Mouse (Mus musculus): ENCODE measurements around the gene Hsdl2. TPM values are rescaled to one million over a fixed set of nuclear protein-coding genes. Genes with fewer than 3 reads are reported as not detected.
A peak's percentile ranks its signal among the peaks of the same experiment; 100 is the strongest.

Gene Hsdl2
- total and polyA plus RNA-seq, 2 experiments from 2014 or later, result 23.6 to 48.8 TPM

GRCm38 (mm10) chr4:59594614-59595013 is 13.3 kb downstream of the Hsdl2 start:
- no peak overlapping the region for H3K4me2 ChIP-seq (ENCODE audit: low read depth, low read length)
- WGBS, result 83% methylated on average over 2 of the region's 2 CpGs
- no peak overlapping the region for H3K4me3 ChIP-seq (ENCODE audit: low read length)

DNA sequence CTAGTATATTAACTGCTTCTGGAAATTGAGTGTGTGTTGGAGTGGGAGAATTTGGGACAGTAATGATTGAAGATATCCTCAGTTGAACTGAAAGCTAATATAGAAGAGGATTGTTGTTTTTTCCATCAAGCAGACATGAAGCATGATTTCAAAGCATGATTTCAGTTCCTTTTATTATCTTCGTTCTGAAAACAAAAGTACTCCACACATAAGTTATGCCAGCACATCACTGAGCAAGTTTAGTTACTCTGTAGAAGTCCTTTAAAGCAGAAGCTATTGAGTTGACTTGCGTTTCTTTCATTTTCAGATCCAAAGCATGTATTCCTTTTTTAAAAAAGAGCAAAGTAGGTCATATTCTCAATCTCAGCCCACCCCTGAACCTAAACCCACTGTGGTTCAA is 15.2 kb downstream of the Hsdl2 start:
- no peak for DNase-seq (ENCODE audit: low spot score)
- H3K4me2 ChIP-seq (ENCODE audit: low read depth, low read length), result no peak overlapping the region
- 90% methylated on average over 2 of the region's 2 CpGs for WGBS
- H3K4me1 ChIP-seq (ENCODE audit: insufficient read depth, low read length), result no peaks in the 10 kb centered on the region
- no peaks in the 10 kb centered on the region for H3K9me3 ChIP-seq (ENCODE audit: low read length)
- no peak overlapping the region for H3K4me3 ChIP-seq (ENCODE audit: low read length)
- H3K27me3 ChIP-seq (ENCODE audit: insufficient read depth, low read length), result no peaks in the 10 kb centered on the region
- no peak for TF ChIP-seq CTCF (IDR thresholded peaks at IDR 0.05; ENCODE audit: low read depth)
- ATAC-seq, result no peak
- H3K36me3 ChIP-seq (ENCODE audit: insufficient read depth, low read length), result peaks cover 13% of the 10 kb centered on the region; the same call in 1 of the 2 replicates
- no peak overlapping the region for H3K9ac ChIP-seq (replicated peaks; ENCODE audit: low read length)
- H3K27ac ChIP-seq, result no peak overlapping the region

More at GRCm38 (mm10) chr4:59594614-59595013, 13.3 kb downstream of the Hsdl2 start:
- no peak overlapping the region for H3K27ac ChIP-seq
- no peaks in the 10 kb centered on the region for H3K9me3 ChIP-seq (ENCODE audit: low read length)
- no peak for DNase-seq (ENCODE audit: low spot score)
- H3K27me3 ChIP-seq (ENCODE audit: insufficient read depth, low read length), result no peaks in the 10 kb centered on the region
- no peak for TF ChIP-seq CTCF (IDR thresholded peaks at IDR 0.05; ENCODE audit: low read depth)
- H3K36me3 ChIP-seq (ENCODE audit: insufficient read depth, low read length), result peaks cover 13% of the 10 kb centered on the region; the same call in 1 of the 2 replicates
- no peak for ATAC-seq
- no peaks in the 10 kb centered on the region for H3K4me1 ChIP-seq (ENCODE audit: insufficient read depth, low read length)
- no peak overlapping the region for H3K9ac ChIP-seq (replicated peaks; ENCODE audit: low read length)

DNA sequence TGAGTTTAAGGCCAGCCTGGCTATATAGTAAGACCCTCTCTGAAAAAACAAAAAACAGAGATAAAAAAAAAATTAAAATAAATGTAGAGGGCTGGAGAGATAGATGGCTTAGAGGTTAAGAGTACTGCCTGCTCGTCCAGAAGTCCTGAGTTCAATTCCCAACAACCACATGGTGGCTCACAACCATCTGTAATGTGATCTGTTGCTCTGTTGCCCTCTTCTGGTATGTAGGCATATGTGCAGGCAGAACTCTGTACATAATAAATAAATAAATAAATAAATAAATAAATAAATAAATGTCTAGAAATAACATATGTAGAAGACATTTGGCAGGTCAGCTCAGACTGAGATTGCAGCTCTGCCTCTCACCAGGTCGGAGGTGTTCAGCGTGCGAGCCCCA is 21.3 kb downstream of the Hsdl2 start:
- Histone ChIP-seq H3K4me2 (ENCODE audit: low read depth, low read length) (no peak overlapping the region), H3K36me3 (ENCODE audit: insufficient read depth, low read length) (peaks cover 9% of the 10 kb centered on the region; the same call in 1 of the 2 replicates), H3K9me3 (ENCODE audit: low read length) (no peaks in the 10 kb centered on the region), H3K9ac (replicated peaks; ENCODE audit: low read length) (no peak overlapping the region), H3K27ac (no peak overlapping the region), H3K4me3 (ENCODE audit: low read length) (no peak overlapping the region), H3K4me1 (ENCODE audit: insufficient read depth, low read length) (no peaks in the 10 kb centered on the region), H3K27me3 (ENCODE audit: insufficient read depth, low read length) (no peaks in the 10 kb centered on the region)
- ATAC-seq, result no peak
- 93% methylated on average over 4 of the region's 4 CpGs for WGBS
- DNase-seq (ENCODE audit: low spot score), result no peak
- TF ChIP-seq CTCF (IDR thresholded peaks at IDR 0.05; ENCODE audit: low read depth), result peak; percentile 43

DNA sequence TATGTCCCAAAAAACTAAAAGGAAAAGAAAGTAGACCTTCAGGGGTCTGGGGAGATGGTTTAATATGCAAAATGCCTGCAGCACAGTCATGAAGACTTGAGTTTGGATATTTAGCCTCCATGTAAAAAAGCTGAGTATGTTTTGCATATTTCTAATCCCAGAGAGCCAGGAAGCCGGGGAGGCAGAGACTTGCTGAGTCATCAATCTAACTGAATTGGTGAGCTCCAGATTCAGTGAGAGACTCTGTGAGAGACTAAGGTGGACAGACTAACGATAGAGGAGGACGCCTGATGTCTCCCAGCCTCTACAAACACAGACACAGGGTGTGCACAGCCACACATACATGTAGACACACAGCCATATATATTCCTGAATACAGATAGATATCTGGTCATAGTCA is 23.5 kb downstream of the Hsdl2 start:
- no peak for ATAC-seq
- Histone ChIP-seq H3K27ac (no peak overlapping the region), H3K4me2 (ENCODE audit: low read depth, low read length) (no peak overlapping the region), H3K36me3 (ENCODE audit: insufficient read depth, low read length) (no peaks in the 10 kb centered on the region), H3K9me3 (ENCODE audit: low read length) (no peaks in the 10 kb centered on the region), H3K4me1 (ENCODE audit: insufficient read depth, low read length) (no peaks in the 10 kb centered on the region), H3K27me3 (ENCODE audit: insufficient read depth, low read length) (no peaks in the 10 kb centered on the region), H3K4me3 (ENCODE audit: low read length) (no peak overlapping the region), H3K9ac (replicated peaks; ENCODE audit: low read length) (no peak overlapping the region)
- no peak for DNase-seq (ENCODE audit: low spot score)
- no peak for TF ChIP-seq CTCF (IDR thresholded peaks at IDR 0.05; ENCODE audit: low read depth)
- WGBS, result 77% methylated on average over 3 of the region's 3 CpGs

GRCm38 (mm10) chr4:59605501-59605900 is 24.1 kb downstream of the Hsdl2 start:
- H3K4me1 ChIP-seq (ENCODE audit: insufficient read depth, low read length), result no peaks in the 10 kb centered on the region
- H3K36me3 ChIP-seq (ENCODE audit: insufficient read depth, low read length), result no peaks in the 10 kb centered on the region
- no peak overlapping the region for H3K4me3 ChIP-seq (ENCODE audit: low read length)
- H3K9me3 ChIP-seq (ENCODE audit: low read length), result no peaks in the 10 kb centered on the region
- no peak for TF ChIP-seq CTCF (IDR thresholded peaks at IDR 0.05; ENCODE audit: low read depth)
- no peak; the same call in 1 of the 2 replicates for ATAC-seq
- no peaks in the 10 kb centered on the region for H3K27me3 ChIP-seq (ENCODE audit: insufficient read depth, low read length)
- DNase-seq (ENCODE audit: low spot score), result no peak
- no peak overlapping the region for H3K4me2 ChIP-seq (ENCODE audit: low read depth, low read length)
- WGBS, result 100% methylated on average over 3 of the region's 3 CpGs
- no peak overlapping the region for H3K27ac ChIP-seq
- H3K9ac ChIP-seq (replicated peaks; ENCODE audit: low read length), result no peak overlapping the region

GRCm38 (mm10) chr4:59610411-59610810 is 29.0 kb downstream of the Hsdl2 start:
- no peaks in the 10 kb centered on the region for H3K9me3 ChIP-seq (ENCODE audit: low read length)
- WGBS, result 82% methylated on average over 3 of the region's 3 CpGs
- no peak overlapping the region for H3K4me2 ChIP-seq (ENCODE audit: low read depth, low read length)
- TF ChIP-seq CTCF (IDR thresholded peaks at IDR 0.05; ENCODE audit: low read depth), result no peak
- H3K9ac ChIP-seq (replicated peaks; ENCODE audit: low read length), result no peak overlapping the region
- no peaks in the 10 kb centered on the region for H3K4me1 ChIP-seq (ENCODE audit: insufficient read depth, low read length)
- H3K4me3 ChIP-seq (ENCODE audit: low read length), result no peak overlapping the region
- no peak for DNase-seq (ENCODE audit: low spot score)
- no peak for ATAC-seq
- H3K27ac ChIP-seq, result no peak overlapping the region
- H3K36me3 ChIP-seq (ENCODE audit: insufficient read depth, low read length), result no peaks in the 10 kb centered on the region; the same call in 1 of the 2 replicates
- no peaks in the 10 kb centered on the region for H3K27me3 ChIP-seq (ENCODE audit: insufficient read depth, low read length)

DNA sequence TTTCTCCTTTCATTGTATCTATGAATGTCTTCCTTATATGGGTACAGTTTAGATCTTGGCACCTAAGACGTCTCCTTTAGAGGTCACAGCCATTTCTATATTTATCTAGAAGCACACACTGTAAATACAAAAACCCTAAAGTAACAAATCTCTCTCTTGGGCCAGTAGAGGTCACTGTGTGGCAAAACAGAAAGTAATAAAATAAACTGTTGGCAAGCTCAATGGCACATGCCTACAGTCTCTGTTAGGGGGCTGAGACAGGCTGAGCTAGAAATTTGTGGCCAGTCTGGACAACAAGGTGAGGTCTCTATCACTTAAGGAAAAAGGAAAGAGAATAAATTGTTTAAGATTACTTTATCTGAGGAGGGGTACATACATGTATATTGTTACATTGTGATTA is 33.6 kb downstream of the Hsdl2 start:
- ATAC-seq (peak; percentile 55; the same call in 1 of the 2 replicates), DNase-seq (ENCODE audit: low spot score) (peak; percentile 43)
- no peaks in the 10 kb centered on the region; the same call in 1 of the 2 replicates for H3K36me3 ChIP-seq (ENCODE audit: insufficient read depth, low read length)
- no peaks in the 10 kb centered on the region for H3K4me1 ChIP-seq (ENCODE audit: insufficient read depth, low read length)
- H3K9me3 ChIP-seq (ENCODE audit: low read length), result no peaks in the 10 kb centered on the region
- no peak overlapping the region for H3K4me2 ChIP-seq (ENCODE audit: low read depth, low read length)
- no peaks in the 10 kb centered on the region for H3K27me3 ChIP-seq (ENCODE audit: insufficient read depth, low read length)
- WGBS, result 26% methylated on average over 1 of the region's 1 CpGs
- peak; percentile 56 for TF ChIP-seq CTCF (IDR thresholded peaks at IDR 0.05; ENCODE audit: low read depth)
- no peak overlapping the region for H3K27ac ChIP-seq
- H3K4me3 ChIP-seq (ENCODE audit: low read length), result no peak overlapping the region
- H3K9ac ChIP-seq (replicated peaks; ENCODE audit: low read length), result no peak overlapping the region
